Mouse (Mus musculus) heart, embryonic 12.5 days (tissue): ENCODE data around the gene Lrch4. TPM values are rescaled to one million over a fixed set of nuclear protein-coding genes. Genes with fewer than 3 reads are reported as not detected.

ENCODE experiments used
- ATAC-seq: fragments of 200-750 bp; cut with Nextera tagmentation; 2 replicates; pipeline ENCODE4 v1.8.0; 2017; ENCODE audit warnings: moderate TSS enrichment, moderate library complexity; ENCODE audit not compliant: insufficient number of reproducible peaks, low FRiP score
- H3K27ac ChIP-seq: fragments of 300-500 bp; sonication (generic); 2 replicates; pipeline ENCODE4 v1.5.1; 2016; ENCODE audit warnings: mild to moderate bottlenecking, moderate library complexity; ENCODE audit not compliant: poor library complexity, severe bottlenecking
- H3K27me3 ChIP-seq: fragments of 300-500 bp; sonication (generic); replicated peaks from 2 replicates; pipeline ENCODE4 v1.6.1; 2016; ENCODE audit warnings: mild to moderate bottlenecking, moderate library complexity
- H3K36me3 ChIP-seq: fragments of 300-500 bp; sonication (generic); 2 replicates; pipeline ENCODE4 v1.6.1; 2016; ENCODE audit warnings: mild to moderate bottlenecking, moderate library complexity
- H3K4me1 ChIP-seq: fragments of 300-500 bp; sonication (generic); replicated peaks from 2 replicates; pipeline ENCODE4 v1.6.1; 2016; ENCODE audit warnings: mild to moderate bottlenecking
- H3K4me2 ChIP-seq: fragments of 300-500 bp; sonication (generic); 2 replicates; pipeline ENCODE4 v1.6.1; 2016; ENCODE audit warnings: mild to moderate bottlenecking, moderate library complexity
- H3K4me3 ChIP-seq: fragments of 300-500 bp; sonication (generic); 2 replicates; pipeline ENCODE4 v1.5.1; 2016; ENCODE audit warnings: mild to moderate bottlenecking
- H3K9ac ChIP-seq: fragments of 300-500 bp; sonication (generic); 2 replicates; pipeline ENCODE4 v1.6.1; 2016; ENCODE audit warnings: mild to moderate bottlenecking, moderate library complexity
- H3K9me3 ChIP-seq: fragments of 300-500 bp; sonication (generic); replicated peaks from 2 replicates; pipeline ENCODE4 v1.6.1; 2016; ENCODE audit warnings: mild to moderate bottlenecking, moderate library complexity
- WGBS: fragments of 180-500 bp; shearing (Covaris S2); methylation state at CpG from one replicate; pipeline ENCODE4 v1.1.7; 2016; 5-methylcytosine and 5-hydroxymethylcytosine counted together
- polyA plus RNA-seq: library from polyadenylated mRNA; unstranded; fragments of >200 nt; fragmentation: Nextera tagmentation; extraction: Ambion mirVana; gene quantifications from 2 replicates; pipeline ENCODE4 v1.2.1, GENCODE M21; 2016

Gene Lrch4
- polyA plus RNA-seq, 1 experiment from 2014 or later = 24.3 TPM

GRCm38 (mm10) chr5:137652474-137652873, 23.6 kb downstream of the Lrch4 start:
- no peak overlapping the region for H3K27ac ChIP-seq
- WGBS = 27% methylated on average over 3 of the region's 3 CpGs
- H3K4me1 ChIP-seq = peaks cover 37% of the 10 kb centered on the region
- H3K9ac ChIP-seq = no peak overlapping the region
- H3K9me3 ChIP-seq = no peaks in the 10 kb centered on the region
- H3K4me2 ChIP-seq = no peak overlapping the region
- no peak overlapping the region for H3K4me3 ChIP-seq
- ATAC-seq = peak; percentile 29; the same call in 1 of the 2 replicates
- H3K27me3 ChIP-seq = no peaks in the 10 kb centered on the region
- H3K36me3 ChIP-seq = peaks cover 29% of the 10 kb centered on the region

GRCm38 (mm10) chr5:137653366-137653765, 24.4 kb downstream of the Lrch4 start:
- H3K36me3 ChIP-seq = peaks cover 32% of the 10 kb centered on the region
- ATAC-seq = no peak

GRCm38 (mm10) chr5:137654746-137655145, 25.8 kb downstream of the Lrch4 start:
- Histone ChIP-seq H3K9me3 (no peaks in the 10 kb centered on the region; the same call in 1 of the 2 replicates), H3K4me3 (no peak overlapping the region), H3K27ac (no peak overlapping the region), H3K4me2 (no peak overlapping the region), H3K4me1 (peaks cover 16% of the 10 kb centered on the region), H3K36me3 (peaks cover 46% of the 10 kb centered on the region), H3K27me3 (no peaks in the 10 kb centered on the region), H3K9ac (no peak overlapping the region)
- no peak for ATAC-seq
- WGBS = 71% methylated on average over 6 of the region's 7 CpGs

More at GRCm38 (mm10) chr5:137653366-137653765, 24.4 kb downstream of the Lrch4 start:
- 90% methylated on average over 10 of the region's 10 CpGs for WGBS
- H3K4me2 ChIP-seq = no peak overlapping the region
- no peaks in the 10 kb centered on the region for H3K27me3 ChIP-seq
- no peak overlapping the region for H3K4me3 ChIP-seq
- no peak overlapping the region for H3K9ac ChIP-seq
- no peaks in the 10 kb centered on the region for H3K9me3 ChIP-seq
- H3K27ac ChIP-seq = no peak overlapping the region
- peaks cover 29% of the 10 kb centered on the region for H3K4me1 ChIP-seq

- no peak overlapping the region for H3K4me3 ChIP-seq
- H3K36me3 ChIP-seq = peaks cover 58% of the 10 kb centered on the region
- ATAC-seq = no peak
These were observed 28.1 kb downstream of the Lrch4 start for GRCm38 (mm10) chr5:137656977-137657376.

GRCm38 (mm10) chr5:137660064-137660688, 31.3 kb downstream of the Lrch4 start:
- 0 out of 2 replicates have a peak, but pooled peaks cover 8% of the 10 kb centered on the region for H3K4me1 ChIP-seq
- H3K27me3 ChIP-seq = no peaks in the 10 kb centered on the region
- H3K27ac ChIP-seq = no peak overlapping the region
- peaks cover 63% of the 10 kb centered on the region for H3K36me3 ChIP-seq
- no peak overlapping the region for H3K9ac ChIP-seq
- H3K4me3 ChIP-seq = no peak overlapping the region
- 76% methylated on average over 6 of the region's 6 CpGs for WGBS
- H3K4me2 ChIP-seq = no peak overlapping the region
- H3K9me3 ChIP-seq = no peaks in the 10 kb centered on the region; the same call in 1 of the 2 replicates
- no peak for ATAC-seq

More at GRCm38 (mm10) chr5:137656977-137657376, 28.1 kb downstream of the Lrch4 start:
- H3K9ac ChIP-seq = no peak overlapping the region
- H3K27ac ChIP-seq = no peak overlapping the region
- H3K4me2 ChIP-seq = no peak overlapping the region
- H3K27me3 ChIP-seq = no peaks in the 10 kb centered on the region
- no peaks in the 10 kb centered on the region; the same call in 1 of the 2 replicates for H3K9me3 ChIP-seq
- H3K4me1 ChIP-seq = peaks cover 6% of the 10 kb centered on the region; the same call in 1 of the 2 replicates
- 29% methylated on average over 6 of the region's 6 CpGs for WGBS

DNA sequence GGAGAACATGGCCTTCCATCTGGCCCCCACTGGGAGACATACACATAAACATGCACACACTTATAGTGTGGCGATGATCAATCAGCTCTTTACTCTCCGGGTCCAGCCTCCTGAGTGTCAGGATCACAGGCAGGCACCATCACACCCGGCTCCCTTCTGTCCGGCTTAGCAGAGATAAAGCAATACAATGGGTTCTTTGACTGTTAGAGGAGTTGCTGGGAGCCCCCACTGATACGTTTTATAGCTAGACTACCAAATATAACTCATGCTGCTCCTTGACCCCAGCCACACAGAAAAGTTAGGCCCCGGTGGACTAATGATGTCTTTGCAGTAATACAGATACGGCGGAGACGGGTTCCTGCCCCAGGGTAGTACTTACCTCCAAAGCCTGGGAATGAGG, 34.1 kb downstream of the Lrch4 start:
- H3K9me3 ChIP-seq = no peaks in the 10 kb centered on the region; the same call in 1 of the 2 replicates
- 0 out of 2 replicates have a peak, but pooled peaks cover 8% of the 10 kb centered on the region for H3K4me1 ChIP-seq
- H3K27me3 ChIP-seq = no peaks in the 10 kb centered on the region
- no peak overlapping the region for H3K4me3 ChIP-seq
- peaks cover 83% of the 10 kb centered on the region for H3K36me3 ChIP-seq
- no peak overlapping the region for H3K4me2 ChIP-seq
- H3K27ac ChIP-seq = 0 out of 2 replicates have a peak overlapping the region, but pooled peaks have one; percentile 23
- ATAC-seq = no peak
- H3K9ac ChIP-seq = no peak overlapping the region; the same call in 1 of the 2 replicates
- 67% methylated on average over 9 of the region's 9 CpGs for WGBS

- Histone ChIP-seq H3K4me1 (peaks cover 35% of the 10 kb centered on the region), H3K36me3 (peaks cover 35% of the 10 kb centered on the region), H3K27ac (peak overlapping the region; percentile 55; the same call in 1 of the 2 replicates), H3K4me2 (peak overlapping the region; percentile 18; the same call in 1 of the 2 replicates), H3K4me3 (no peak overlapping the region), H3K9me3 (no peaks in the 10 kb centered on the region), H3K9ac (peak overlapping the region; percentile 36), H3K27me3 (no peaks in the 10 kb centered on the region)
- 46% methylated on average over 10 of the region's 10 CpGs for WGBS
- no peak for ATAC-seq
These were observed 40.0 kb downstream of the Lrch4 start for GRCm38 (mm10) chr5:137668971-137669370.

- H3K4me2 ChIP-seq = no peak overlapping the region
- no peaks in the 10 kb centered on the region for H3K27me3 ChIP-seq
- H3K36me3 ChIP-seq = peaks cover 22% of the 10 kb centered on the region
- H3K4me1 ChIP-seq = peaks cover 35% of the 10 kb centered on the region
- H3K9me3 ChIP-seq = no peaks in the 10 kb centered on the region
- no peak overlapping the region for H3K9ac ChIP-seq
- 90% methylated on average over 1 of the region's 1 CpGs for WGBS
- no peak overlapping the region for H3K27ac ChIP-seq
- H3K4me3 ChIP-seq = no peak overlapping the region
- no peak for ATAC-seq
These were observed 41.3 kb downstream of the Lrch4 start for GRCm38 (mm10) chr5:137670240-137670639.

- H3K36me3 ChIP-seq = peaks cover 10% of the 10 kb centered on the region
- no peak overlapping the region for H3K4me3 ChIP-seq
- H3K9ac ChIP-seq = peak overlapping the region; percentile 52; the same call in 1 of the 2 replicates
- WGBS = 12% methylated on average over 9 of the region's 9 CpGs
- H3K4me1 ChIP-seq = peaks cover 35% of the 10 kb centered on the region
- H3K4me2 ChIP-seq = peak overlapping the region; percentile 42
- no peaks in the 10 kb centered on the region for H3K9me3 ChIP-seq
- H3K27me3 ChIP-seq = no peaks in the 10 kb centered on the region
- H3K27ac ChIP-seq = peak overlapping the region; percentile 91
- ATAC-seq = peak; percentile 74
These were observed 42.7 kb downstream of the Lrch4 start for GRCm38 (mm10) chr5:137671443-137672240.

DNA sequence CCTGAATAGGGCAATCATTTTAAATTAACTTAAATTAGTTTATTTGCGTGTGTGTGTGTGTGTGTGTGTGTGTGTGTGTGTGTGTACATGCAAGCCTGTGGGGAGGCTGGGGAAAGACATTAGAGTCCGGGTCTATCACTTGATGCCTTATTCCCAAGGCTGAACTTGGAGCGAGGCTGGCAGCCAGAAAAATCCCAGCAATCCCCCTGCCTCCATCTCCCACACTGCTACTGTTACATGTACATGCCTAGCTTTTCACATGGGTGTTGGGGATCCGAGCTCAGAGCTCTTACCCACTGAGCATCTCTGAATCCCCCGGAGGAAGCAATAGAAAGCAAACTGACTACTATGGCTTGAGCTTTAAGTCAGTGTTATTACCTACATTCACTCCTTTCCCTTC, 43.4 kb downstream of the Lrch4 start:
- no peak for ATAC-seq
- no peak overlapping the region for H3K4me2 ChIP-seq
- 81% methylated on average over 5 of the region's 5 CpGs for whole genome bisulfite sequencing
- no peak overlapping the region for H3K9ac ChIP-seq
- H3K27ac ChIP-seq = peak overlapping the region; percentile 91
- peaks cover 9% of the 10 kb centered on the region for H3K36me3 ChIP-seq
- H3K4me1 ChIP-seq = peaks cover 35% of the 10 kb centered on the region
- H3K9me3 ChIP-seq = no peaks in the 10 kb centered on the region
- no peaks in the 10 kb centered on the region for H3K27me3 ChIP-seq
- no peak overlapping the region for H3K4me3 ChIP-seq

DNA sequence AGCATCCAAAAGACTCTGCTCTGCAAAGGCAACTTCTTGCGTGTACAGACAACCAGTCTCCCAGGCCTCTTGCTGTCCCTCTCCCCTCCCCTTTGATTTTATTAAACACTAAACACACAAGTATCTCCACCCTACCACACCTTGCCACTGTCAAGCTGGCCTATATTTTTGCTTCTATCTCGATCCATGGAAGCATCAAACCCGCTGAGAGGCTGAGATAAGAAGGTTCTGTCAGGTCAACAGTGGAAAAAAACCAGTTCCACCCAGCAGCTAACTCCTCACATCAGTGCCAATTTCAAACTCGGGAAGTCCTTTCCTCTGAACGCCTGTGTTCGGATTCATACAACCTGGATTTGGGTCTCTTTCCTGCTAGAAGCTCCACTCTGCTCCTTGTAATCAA, 44.1 kb downstream of the Lrch4 start:
- no peak overlapping the region for H3K4me2 ChIP-seq
- 74% methylated on average over 6 of the region's 6 CpGs for WGBS

More for the DNA sequence above, 44.1 kb downstream of the Lrch4 start:
- H3K27me3 ChIP-seq = no peaks in the 10 kb centered on the region
- no peak overlapping the region for H3K4me3 ChIP-seq
- H3K36me3 ChIP-seq = peaks cover 4% of the 10 kb centered on the region; the same call in 1 of the 2 replicates
- no peak overlapping the region for H3K27ac ChIP-seq
- H3K9ac ChIP-seq = no peak overlapping the region
- H3K9me3 ChIP-seq = no peaks in the 10 kb centered on the region
- H3K4me1 ChIP-seq = peaks cover 35% of the 10 kb centered on the region
- no peak for ATAC-seq
